9 mouse cellular contexts compared by ENCODE assay signal in genomic region chr11:57685689-57686454, GRCm38 (mm10). TPM values are rescaled to one million over a fixed set of nuclear protein-coding genes. Genes with fewer than 3 reads are reported as not detected.
DNase-seq lines count a peak whose midpoint lies in the region; ATAC-seq and TF ChIP-seq lines count a peak whose summit lies in the region.
"Had no signal": no experiment of that assay in that cellular context is flagged by ENCODE, and none has a peak within 500 bp of the region (broad histone marks: within the 10 kb centered on the region; RNA-seq: fewer than 3 reads in every experiment).

No protein-coding gene starts in this region.

- 0 out of 2 replicates have a peak overlapping the region, but pooled peaks have one; percentile 39 for H3K9ac ChIP-seq in neural tube, embryonic 13.5 days
- H3K9ac ChIP-seq in liver, embryonic 15.5 days: no peak overlapping the region
- H3K9ac ChIP-seq: limb, embryonic 12.5 days had no signal

- 28% methylated on average over 10 of the region's 10 CpGs for WGBS in neural tube, embryonic 13.5 days
- WGBS in bone marrow, adult 2 months: 4% methylated on average over 10 of the region's 10 CpGs
- 30% methylated on average over 10 of the region's 10 CpGs for WGBS in liver, embryonic 15.5 days (ENCODE audit: insufficient replicate concordance)

- peaks cover 74% of the 10 kb centered on the region for H3K4me1 ChIP-seq in neural tube, embryonic 13.5 days (replicated peaks)
- H3K4me1 ChIP-seq in bone marrow, adult 2 months (ENCODE audit: control insufficient read depth, insufficient read depth, low read length): peaks cover 16% of the 10 kb centered on the region
- H3K4me1 ChIP-seq in liver, embryonic 15.5 days (replicated peaks): peaks cover 93% of the 10 kb centered on the region

- H3K36me3 ChIP-seq in neural tube, embryonic 13.5 days: no peaks in the 10 kb centered on the region
- no peaks in the 10 kb centered on the region for H3K36me3 ChIP-seq in liver, embryonic 15.5 days (replicated peaks)
- H3K36me3 ChIP-seq: limb, embryonic 12.5 days had no signal

- H3K4me2 ChIP-seq in neural tube, embryonic 13.5 days: 0 out of 2 replicates have a peak overlapping the region, but pooled peaks have one; percentile 11
- H3K4me2 ChIP-seq in liver, embryonic 15.5 days: peak overlapping the region; percentile 44
- H3K4me2 ChIP-seq: limb, embryonic 12.5 days had no signal

- H3K27me3 ChIP-seq in neural tube, embryonic 13.5 days: peaks cover 16% of the 10 kb centered on the region
- no peaks in the 10 kb centered on the region for H3K27me3 ChIP-seq in liver, embryonic 15.5 days
- H3K27me3 ChIP-seq: limb, embryonic 12.5 days had no signal

- no peak for DNase-seq in neural tube, embryonic 10.5 days (ENCODE audit: extremely low spot score, low spot score)
- peak; percentile 57 for DNase-seq in retina, embryonic 14.5 days (ENCODE audit: low spot score)
- DNase-seq in left cerebral cortex, adult 9 months (ENCODE audit: low spot score in 2 of 2): no peak
- DNase-seq: adrenal gland, postnatal 36 days had no signal

- no peak for TF ChIP-seq CTCF in bone marrow, adult 2 months (IDR thresholded peaks at IDR 0.05; ENCODE audit: control insufficient read depth, insufficient read depth, low read length)

- H3K27ac ChIP-seq in neural tube, embryonic 13.5 days (replicated peaks): peak overlapping the region; percentile 62
- peak overlapping the region; percentile 92 for H3K27ac ChIP-seq in bone marrow, adult 2 months (ENCODE audit: control insufficient read depth, insufficient read depth, low read depth, low read length, poor library complexity)
- peak overlapping the region; percentile 74 for H3K27ac ChIP-seq in liver, embryonic 15.5 days (replicated peaks)

- no peak for TF ChIP-seq POLR2A in bone marrow, adult 2 months (IDR thresholded peaks at IDR 0.05; ENCODE audit: borderline replicate concordance, control insufficient read depth, low read depth, low read length)

- no peaks in the 10 kb centered on the region for H3K9me3 ChIP-seq in neural tube, embryonic 13.5 days
- H3K9me3 ChIP-seq in liver, embryonic 15.5 days (replicated peaks): no peaks in the 10 kb centered on the region
- H3K9me3 ChIP-seq: limb, embryonic 12.5 days had no signal

- no peak overlapping the region for H3K4me3 ChIP-seq in neural tube, embryonic 13.5 days
- H3K4me3 ChIP-seq in bone marrow, adult 2 months (replicated peaks; ENCODE audit: control insufficient read depth, low read depth, low read length): peak overlapping the region; percentile 57
- 0 out of 2 replicates have a peak overlapping the region, but pooled peaks have one; percentile 8 for H3K4me3 ChIP-seq in liver, embryonic 15.5 days (replicated peaks)
- H3K4me3 ChIP-seq: limb, embryonic 12.5 days had no signal

- no peak for ATAC-seq in neural tube, embryonic 13.5 days (ENCODE audit: low read depth)
- no peak for ATAC-seq in liver, embryonic 15.5 days (ENCODE audit: insufficient read depth)
- no peak for ATAC-seq in cerebellum, adult (ENCODE audit: insufficient number of reproducible peaks, low FRiP score, low TSS enrichment)

RNA-seq across cellular contexts. Expression of gene Galnt10, which starts 40.6 kb away (rescaled TPM):
- polyA plus RNA-seq in neural tube, embryonic 13.5 days (2015; fragmentation: Nextera tagmentation; extraction: Ambion mirVana): 12.2 and 13.0 TPM in 2 replicates
- polyA plus RNA-seq in bone marrow, adult 2 months (2011; ENCODE audit: insufficient read depth, insufficient read length, low replicate concordance, missing spikeins): 16.6 and 18.0 TPM in 2 replicates
- polyA plus RNA-seq in liver, embryonic 15.5 days (2015; fragmentation: Nextera tagmentation; extraction: Ambion mirVana): 27.1 and 30.9 TPM in 2 replicates
